Mouse (Mus musculus) urinary bladder, postnatal 14 days (tissue): ENCODE measurements around the gene Slc7a1.
"Not testable (repeated sequence)": the region's sequence is repeated elsewhere in the genome, so short reads cannot be mapped to it uniquely, and the experiment has no call there.

ENCODE experiments used
- DNase-seq: peaks from one replicate; pipeline ENCODE4 v3.0.0; 2021; ENCODE audit warnings: low spot score

The Slc7a1 gene

DNA sequence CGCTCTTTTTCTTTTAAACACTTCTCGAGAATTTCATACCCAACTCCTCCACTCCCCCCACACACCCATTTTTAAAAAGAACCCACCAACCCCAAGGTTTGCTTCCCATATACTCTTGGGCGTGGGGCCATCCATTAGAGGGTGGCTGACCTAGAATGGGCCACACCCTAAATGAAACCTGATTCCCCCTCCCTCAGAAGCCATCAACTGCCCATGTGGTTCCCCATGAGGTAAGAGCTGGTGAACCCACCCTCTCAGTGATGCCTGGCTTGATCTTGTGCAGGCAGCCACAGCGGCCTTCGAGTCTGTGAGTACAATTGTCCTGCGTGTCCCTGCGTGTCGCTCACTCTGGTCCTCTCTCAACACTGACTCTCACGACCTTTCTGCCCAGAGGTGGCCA lies 33.2 kb downstream of the Slc7a1 start:
- DNase-seq = no peak

DNA sequence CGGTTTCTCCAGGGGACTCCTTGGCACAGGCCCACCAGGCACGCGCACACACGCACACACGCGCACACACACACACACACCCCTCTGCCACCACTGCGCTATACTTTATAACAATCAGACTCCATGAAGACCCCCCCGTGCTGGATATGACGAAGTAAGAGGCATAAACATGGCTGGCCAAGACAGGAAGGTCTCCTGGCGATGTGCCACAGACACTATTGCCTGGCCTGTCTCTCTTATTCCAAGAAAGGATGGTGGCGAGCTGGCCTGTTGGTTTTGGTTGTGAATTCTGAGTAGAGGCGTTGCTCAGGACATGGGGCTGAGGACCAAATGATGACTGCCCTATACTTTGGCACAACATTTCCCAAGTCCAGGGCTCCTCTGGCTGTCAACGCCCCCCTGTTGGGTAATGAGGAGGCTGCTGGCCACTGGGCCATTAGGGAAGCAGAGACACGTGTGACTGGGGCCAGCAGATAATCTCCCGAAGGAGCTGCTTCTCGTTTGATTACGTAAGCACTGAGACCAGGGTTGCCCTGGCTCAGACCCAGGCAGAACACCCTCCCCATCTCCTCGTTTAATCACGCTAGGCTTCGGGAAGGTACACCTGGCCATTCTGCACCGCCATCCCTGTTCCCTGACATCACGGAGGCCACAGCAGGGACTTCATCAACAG lies 36.1 kb downstream of the Slc7a1 start:
- DNase-seq = no peak

DNA sequence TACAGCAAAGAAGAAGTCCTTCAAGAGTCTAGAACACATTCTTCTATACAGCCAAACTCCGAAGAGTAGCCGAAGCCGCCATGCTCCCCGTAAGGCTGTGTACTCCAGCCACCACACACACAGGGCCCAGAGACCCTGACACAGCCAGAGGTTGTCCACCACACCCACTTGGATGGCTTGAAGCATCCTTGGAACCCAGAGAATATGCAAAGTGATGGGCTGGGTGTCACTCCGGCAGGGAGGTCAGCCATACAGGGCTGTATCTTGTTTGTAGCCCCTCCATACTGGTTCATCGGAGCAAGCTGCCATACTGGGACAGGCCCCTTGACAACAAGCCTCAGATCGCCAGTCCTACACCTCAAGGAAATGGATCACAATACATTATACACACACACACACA lies 37.4 kb downstream of the Slc7a1 start:
- DNase-seq = no peak

DNA sequence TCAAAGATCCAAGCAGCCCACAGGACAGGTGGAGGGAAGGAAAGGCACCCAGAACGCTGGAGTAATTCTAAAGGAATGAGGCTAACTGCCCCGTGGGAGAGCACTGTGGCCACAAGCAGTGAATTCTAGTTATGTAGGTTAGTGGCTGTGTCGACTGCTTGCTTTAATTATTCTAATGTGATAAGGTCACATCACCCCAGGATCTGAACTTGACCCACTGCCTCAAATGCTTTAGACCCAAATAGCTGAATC lies 38.0 kb downstream of the Slc7a1 start:
- no peak for DNase-seq

DNA sequence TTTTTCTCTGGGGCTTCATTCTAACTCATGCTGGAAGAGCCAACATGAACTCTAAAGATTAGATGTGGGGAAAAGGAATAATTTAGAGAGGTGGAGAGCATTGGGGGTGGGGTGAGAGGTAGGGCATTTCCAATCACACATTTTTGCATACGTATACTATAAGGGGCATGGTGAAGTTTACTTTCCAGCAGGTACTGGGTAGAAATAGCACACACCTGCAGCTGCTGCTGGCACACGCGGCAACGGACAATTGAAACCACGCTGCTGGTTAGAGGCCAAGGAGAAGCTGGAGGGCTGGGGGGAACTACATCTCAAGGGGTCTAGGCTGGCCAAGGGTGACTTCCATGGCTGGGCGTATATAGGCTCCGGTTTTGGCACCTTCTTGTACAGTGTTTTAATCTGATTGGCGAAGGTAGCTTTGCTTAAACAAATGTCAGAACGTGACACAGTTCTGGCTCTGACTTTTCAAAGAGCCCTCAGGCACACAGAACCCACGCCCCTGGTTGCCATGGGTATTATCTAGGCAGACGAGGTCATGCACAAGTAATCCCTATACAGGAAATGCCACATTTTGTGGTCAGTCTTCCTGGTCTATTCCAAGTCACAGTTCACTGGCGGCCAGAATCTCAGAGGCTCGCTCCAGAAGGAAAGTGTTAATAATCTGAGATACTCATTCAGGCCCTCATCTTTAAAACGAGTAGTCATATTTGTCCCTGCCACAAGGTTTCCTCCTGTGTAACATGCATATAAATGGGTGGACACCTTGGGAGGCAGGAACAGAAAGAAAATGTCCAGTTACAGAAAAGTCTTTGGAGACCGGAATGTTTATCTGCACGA lies 38.6 kb downstream of the Slc7a1 start:
- DNase-seq = peak; percentile 84

DNA sequence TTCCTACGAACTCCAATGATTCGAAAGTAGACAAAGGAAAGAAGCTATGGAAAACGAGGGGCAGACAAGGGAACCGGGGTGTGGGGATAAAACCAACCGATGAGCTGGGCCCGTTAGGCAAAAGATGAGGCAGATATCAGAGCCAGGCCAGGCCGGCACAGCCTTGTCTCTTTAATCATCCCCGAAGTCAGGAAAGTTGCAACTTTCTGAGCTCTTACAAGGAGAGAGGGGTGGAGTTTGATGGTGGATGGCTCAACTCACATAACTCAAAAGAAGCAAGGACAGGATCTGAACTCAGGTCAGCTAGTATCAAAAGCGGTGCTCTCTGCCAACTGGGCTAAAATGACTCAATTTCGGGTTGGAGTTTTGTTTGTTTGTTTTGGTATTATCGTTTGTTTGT lies 40.6 kb downstream of the Slc7a1 start:
- no peak for DNase-seq

DNA sequence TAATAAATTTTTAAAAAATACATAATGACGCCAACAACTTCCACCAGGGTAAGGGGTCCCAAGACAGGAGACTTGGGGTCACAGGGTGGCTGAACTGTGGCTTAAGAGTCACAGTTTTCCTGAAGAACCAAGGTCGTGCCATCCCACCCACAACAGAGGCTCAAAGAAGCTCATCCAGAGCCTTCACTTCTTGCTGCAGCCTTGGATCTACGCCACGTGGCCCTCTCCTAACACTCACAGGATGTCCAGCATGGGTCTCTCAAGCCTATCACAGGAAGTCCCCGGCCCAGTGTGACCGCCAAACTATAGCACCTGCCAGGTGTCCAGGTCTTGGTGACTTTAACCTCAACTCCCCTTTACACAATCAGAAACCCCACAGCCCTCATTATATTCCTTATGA lies 42.5 kb downstream of the Slc7a1 start:
- DNase-seq = no peak

DNA sequence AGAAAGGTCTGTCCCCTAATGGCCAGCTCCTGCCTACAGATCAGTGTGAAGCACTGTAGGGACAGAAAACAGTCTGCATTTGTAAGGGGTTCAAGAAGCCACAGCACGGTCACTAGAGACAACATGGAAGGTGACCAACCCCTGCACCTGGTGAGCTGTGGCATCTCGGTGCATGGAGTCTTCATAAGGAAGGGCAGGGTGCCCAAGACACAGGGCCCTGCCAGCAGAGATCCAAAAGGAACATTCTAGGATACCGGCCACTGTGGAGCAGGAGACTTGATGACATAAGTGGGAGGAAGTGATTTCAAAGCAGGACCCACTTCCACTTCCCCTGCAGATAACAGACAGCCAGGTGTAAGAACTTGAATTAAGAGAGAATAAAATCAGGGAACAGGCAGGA lies 43.9 kb downstream of the Slc7a1 start:
- no peak for DNase-seq

DNA sequence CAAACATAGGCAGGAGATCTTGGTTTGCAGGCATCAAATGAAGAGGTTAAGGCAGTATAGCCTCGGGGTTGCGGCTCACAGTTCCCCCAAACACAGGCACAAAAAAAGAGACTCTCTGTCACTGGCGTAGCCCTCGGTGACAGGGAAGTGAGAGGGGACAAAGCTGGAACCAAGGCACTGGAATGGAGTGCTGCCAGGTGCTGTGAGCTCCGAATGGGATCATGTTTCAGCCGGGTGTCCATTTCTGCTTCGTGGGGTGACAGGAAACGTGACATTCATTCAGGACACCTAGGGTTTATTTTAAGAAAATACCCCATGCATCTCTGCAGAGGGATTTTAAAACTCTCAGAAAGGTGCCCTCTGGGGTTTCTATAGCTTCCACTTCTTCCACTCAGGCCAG lies 45.2 kb downstream of the Slc7a1 start:
- DNase-seq = no peak

DNA sequence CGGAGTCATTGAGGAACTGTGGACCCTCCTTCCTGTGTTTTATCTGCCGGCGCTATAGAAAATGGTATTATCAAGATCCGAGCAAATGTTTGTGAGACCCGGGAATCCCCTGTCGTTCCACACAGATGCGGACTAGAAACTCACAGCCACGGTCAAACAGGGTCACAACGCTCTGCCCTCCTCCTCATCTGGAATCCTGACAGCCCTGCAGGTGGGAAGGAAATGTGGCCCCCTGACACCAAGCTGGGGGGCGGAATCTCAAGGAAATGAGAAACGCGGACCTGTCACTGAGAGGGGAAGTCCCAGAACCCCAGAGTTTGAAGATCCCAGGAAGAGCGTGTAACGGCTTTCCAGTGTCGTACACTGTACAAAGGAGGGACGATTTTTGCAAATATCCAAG lies 46.3 kb downstream of the Slc7a1 start:
- DNase-seq = no peak

DNA sequence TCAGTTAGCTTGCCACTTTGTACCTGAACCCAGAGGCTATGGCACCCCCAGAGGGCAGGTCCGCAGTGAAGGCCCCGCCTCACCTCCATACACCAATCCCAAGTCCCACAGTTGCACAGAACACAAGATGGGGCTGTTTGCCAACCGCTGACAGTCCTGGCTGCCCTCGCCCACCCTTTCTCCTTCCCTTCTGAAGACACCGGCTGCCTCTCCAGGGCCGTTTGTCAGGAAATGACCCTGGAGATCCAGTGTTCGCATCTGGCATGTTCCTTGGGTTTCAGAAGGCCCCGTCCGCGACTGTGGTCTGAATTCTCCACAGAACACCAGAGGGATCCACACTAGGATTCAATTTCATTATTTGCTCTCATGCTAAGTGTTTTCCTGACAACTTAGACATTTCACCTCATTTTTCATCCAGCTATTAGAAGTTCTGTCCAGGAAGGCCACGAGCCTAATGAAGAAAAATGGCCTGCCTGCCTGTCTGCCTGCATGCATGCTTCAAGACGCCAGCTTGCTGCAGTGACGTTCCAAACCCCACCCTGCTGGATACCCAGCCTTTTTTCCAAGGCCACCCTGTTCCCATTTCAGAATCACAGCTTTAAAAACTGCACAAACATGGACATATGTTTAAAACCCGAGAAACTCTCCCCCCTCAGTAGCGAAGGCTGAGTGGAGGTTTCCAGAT lies 50.2 kb downstream of the Slc7a1 start:
- DNase-seq = no peak

DNA sequence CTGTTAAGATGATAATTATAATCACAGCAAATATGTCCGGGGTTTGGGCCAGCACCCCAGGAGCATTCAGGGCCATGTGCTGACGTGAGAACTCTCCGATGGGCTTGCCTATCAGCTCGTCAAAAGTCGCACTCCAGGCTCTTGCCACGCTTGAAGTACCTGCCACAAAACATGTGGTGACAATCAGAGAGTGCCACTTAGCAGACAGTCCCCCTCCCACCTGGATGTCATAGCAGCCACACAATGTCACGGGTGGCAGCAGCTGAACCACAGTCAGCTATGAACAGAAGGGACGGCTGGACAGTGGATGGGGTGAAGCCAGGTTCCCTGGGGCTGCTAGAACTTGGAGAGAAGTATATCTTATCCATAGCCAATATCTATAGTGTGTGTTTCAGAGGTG lies 51.6 kb downstream of the Slc7a1 start:
- DNase-seq = no peak

DNA sequence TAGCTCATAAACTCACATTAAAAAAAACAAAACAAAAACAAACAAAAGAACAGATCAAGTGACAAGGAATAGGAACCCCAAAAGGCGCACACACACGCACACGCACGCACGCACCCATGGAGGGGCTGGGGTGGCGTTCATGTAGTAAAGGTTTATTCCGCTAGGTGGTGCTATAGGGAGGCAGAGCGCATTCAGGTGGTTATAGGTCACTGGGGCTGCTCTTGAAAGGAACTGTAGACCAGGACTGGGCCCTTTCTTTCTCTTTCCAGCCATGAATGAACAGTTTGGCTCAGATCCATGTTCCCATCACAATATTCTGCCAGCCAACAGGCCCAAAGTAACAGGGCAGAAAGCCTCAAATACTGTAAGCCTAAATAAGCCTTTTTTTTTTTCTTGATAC lies 53.2 kb downstream of the Slc7a1 start:
- no peak for DNase-seq

DNA sequence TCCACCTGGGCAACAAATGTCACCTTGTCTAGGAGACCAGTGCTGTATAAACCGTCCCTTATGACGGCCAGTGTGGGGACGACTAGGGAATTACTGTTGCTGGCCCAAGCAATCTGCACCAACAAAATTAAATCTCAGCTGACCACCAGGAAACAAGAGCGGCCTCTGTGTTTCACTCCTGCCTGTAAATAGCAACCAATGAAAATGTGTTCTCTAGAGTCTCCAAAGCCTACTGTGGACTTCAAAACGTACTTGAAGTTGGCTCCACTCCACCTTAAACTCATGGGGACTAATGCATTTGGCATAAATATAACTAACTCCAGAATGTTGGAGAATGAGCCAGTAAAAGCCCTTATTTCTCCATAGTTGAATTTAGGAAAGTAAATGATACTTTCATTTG lies 55.3 kb downstream of the Slc7a1 start:
- DNase-seq = no peak

DNA sequence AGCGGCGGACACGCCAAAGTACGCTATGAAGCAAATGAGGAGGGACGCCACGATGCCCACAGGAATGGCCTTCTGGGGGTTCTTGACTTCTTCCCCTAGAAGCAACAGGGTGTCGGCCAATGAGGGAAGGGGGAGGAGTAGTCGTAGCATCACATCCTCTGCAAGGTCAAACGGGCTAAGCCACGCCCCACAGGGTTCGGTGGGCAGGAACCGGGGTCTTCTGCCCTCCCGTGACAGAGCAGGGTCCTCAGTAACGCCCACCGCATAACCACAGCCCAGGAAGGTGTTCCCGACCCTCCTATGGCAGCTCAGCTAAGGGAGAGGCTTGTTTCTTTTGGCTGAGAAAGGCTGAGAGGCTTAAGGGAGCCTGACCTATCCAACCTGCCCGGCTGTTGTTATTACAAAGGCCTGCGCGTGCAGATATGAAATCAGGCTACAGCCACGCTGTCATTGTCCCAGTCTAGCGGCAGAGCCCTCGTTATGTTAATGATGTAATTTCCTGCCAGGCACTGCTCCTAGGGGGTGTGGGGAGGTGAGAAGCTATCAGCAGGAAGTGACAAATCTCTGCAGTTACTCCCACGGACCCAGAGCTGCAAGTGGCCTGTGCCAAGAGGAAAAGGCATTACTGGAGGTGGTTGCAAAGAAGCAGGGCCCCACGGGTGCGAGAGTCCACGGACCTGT lies 57.5 kb downstream of the Slc7a1 start:
- DNase-seq = no peak

DNA sequence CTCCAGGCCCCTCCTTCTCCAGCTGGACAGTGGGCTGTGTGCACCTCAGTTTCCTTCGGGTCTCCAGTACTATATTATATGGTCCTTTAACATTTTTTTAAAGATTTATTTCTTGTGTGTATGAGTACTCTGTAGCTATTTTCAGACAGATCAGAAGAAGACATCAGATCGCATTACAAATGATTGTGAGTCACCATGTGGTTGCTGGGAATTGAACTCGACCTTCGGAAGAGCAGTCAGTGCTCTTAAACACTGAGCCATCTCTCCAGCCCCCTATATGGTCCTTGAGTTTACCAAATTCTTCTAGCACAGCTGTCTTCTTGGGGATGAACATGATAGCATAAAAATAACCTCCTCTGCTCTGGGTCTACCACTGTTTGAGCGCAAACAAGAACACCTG lies 60.6 kb downstream of the Slc7a1 start:
- DNase-seq = no peak

DNA sequence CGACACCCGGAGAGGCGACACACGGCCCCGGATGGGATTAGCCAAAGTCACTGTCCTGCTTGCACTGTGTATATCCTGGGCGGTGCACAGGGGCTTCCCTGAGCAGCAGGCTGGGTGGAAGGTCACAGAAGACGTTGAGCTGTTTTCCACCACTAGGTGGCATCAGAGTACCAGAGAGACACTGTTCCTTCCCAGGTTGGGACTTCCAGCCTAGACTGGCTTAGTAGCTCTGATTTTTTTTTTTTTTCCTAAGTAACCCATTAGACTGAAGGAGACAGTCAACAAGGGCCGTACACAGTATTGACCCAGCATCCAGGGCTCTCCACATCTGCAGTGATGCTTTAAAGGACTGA lies 67.1 kb downstream of the Slc7a1 start:
- peak; percentile 79 for DNase-seq

DNA sequence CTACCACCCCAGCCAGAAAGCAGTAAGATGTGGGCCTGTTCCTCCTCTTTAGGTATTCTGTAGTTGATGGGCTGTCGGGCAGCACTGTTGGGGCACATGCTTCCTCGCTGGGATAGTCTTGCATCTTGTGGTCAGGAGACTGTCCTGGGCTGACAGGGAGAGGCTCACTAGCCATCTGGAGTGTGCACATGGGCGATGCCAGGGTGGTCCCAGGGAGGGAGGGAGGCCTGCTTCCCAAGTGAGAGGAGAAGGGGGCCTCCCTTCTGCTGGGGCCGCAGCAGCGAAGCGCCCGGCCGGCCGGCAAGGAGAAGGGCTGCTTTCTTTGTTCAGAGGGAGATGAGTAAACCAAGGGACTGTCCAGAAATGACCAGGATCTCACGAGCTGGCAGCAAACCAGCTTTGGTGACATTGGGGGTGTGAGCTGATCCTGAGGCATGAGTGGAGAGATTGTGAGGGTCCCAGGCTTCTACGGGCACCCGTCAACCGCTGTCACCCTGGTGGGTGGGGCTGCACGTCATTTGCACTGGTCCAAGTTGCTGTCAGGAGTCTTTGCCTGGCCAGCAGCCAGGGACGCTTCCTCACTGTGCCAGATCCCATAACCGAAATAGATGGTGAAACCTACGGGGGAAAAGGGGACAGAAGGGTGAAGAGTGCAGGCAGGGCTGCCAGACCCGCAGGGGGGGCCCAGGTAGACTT lies 67.6 kb downstream of the Slc7a1 start:
- DNase-seq = no peak

DNA sequence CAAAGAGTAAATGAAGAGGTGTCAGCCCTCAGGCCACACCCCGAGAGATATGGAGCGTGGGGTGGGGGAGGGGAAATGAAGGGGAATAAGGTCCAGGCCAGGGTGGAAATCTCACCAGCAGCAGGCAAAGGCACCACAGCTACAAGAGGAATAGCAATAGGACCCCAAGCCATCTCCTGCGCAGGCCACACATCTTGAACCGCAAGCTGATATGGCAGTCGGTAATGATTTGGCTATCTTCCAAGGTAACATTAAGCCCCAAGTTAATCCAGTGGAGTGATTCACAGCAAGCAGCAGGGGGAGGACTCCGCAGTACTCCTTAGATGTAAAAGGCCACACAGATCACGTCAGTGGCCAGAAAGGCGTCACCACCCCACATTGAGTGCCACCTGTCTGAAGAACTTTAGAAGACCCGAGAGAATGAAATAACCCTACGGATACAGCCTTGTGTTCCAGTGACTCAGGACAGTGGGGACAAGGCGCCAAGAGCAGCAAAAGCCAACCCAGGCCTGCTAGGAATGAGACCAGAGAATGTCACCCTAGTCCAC lies 68.4 kb downstream of the Slc7a1 start:
- DNase-seq = no peak

DNA sequence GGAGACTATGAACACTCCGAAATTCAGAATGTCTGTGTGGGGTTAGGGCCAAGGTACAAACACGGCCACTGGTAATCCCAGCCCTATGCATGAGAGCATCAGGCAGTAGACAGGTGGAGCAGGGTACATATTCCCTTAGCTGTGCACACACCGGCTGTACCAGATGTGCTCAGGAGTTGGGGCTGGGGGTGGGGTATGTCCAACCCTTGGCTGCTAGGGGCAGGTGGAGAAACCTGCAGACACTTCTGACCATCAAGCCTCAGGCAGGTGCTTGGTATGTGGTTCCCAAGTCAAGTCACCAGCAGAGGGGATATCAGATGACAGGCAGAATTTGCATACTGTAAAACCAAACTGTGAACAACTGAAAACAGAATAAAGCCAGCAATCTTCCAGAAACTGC lies 70.7 kb downstream of the Slc7a1 start:
- DNase-seq = no peak

DNA sequence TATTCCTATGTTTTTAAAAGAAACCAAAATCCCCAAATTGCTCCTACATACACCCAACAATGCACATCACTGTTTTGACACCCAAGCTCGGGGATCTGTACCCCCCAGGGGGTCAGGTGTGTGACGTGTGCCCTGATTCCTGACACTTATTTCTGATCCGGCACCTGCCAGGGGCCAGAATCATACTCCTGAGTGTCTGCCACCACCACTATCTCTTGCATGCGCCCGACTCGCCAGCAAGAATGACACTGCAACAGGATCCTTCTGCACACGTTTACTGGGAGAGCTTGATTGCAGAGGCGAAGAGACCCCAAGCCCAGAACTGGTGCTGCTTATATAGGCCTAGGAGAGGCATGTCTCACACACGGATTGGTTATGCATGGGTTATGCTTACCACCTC lies 73.4 kb downstream of the Slc7a1 start:
- DNase-seq = not testable (repeated sequence)

DNA sequence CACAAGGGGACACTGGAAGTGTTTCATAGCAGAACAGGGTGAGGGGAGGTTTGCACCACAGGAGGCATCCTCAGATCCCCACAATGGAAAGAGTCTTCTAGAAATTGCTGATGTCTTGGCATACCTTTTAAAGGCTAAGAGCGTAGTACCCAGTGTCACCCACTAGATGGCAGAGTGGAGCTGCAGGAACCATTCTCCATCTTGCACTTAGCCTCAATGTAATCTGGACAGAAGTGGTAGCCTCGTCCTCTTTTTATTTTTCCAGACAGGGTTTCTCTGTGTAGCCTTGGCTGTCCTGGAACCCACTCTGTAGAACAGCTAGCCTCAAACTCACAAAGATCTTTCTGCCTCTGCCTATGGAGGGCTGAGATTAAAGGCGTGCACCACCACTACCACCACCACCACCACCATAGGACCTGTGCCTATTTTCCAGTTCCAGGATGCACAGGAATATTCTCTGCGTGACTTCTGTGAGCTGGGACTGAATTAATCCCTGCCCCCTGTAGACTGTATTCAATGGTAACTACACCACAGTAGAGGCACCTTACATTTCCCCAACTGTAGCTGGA lies 74.3 kb downstream of the Slc7a1 start:
- peak; percentile 58 for DNase-seq
